Mouse (Mus musculus): ENCODE data around the gene Alx3. TPM values are rescaled to one million over a fixed set of nuclear protein-coding genes. Genes with fewer than 3 reads are reported as not detected.

Gene Alx3
- total RNA-seq (2021), result under 1 TPM; 0.33 to 0.47 TPM

DNA sequence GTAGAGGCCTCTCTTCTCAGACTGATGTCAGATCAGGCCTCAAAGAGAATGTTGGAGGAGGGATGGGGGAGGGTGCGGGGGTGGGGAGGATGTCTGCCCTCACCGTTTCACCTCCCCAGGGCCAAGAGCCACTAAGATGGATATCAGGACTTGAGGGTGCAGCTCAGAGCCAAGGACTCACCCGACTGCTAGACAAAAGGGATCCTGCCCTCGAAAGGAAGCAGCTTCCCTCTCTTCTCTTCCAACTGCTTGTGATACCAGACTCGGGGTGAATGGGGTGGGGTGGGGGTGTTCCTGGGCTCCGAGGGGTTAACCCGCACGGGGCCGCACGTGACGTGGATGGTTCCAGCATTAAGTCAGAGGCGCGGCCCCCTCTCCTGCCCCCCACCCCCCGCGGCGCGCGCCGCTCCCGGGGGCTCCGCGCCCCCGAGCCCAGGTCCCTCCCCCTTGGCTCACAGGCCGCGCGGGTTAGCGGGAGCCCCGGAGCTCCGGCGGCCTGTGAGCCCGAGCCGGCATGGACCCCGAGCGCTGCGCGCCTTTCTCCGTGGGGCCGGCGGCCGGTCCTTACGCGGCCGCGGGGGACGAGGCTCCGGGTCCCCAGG is at the start of gene Alx3:
Alx3 (plus strand) TSS at position 370 of the 602 bp plus-strand sequence.
- DNase-seq (ENCODE audit: extremely low spot score in 1 of 2, low spot score in 1 of 2), result no peak

DNA sequence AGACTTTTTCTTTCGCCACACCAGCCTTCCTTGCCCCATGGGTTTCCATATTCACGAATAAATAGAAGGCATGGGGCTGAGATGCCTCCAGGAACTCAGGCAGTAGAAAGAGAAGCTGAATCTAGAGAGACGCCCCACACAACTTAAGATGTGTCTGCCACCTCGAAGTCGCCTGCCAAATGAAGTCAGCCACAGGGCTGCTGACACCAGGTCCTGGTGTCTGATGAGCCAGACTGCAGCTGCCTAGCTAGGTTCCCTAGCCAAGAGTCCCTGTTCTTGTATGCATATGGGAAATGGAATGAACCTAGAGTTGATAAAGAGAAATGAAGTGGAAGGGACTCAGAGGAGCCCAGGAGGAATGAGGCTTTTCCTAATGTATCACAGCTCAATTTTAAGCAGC is 49.6 kb upstream of the Alx3 start:
- no peak for DNase-seq (ENCODE audit: extremely low spot score in 1 of 2, low spot score in 1 of 2)

DNA sequence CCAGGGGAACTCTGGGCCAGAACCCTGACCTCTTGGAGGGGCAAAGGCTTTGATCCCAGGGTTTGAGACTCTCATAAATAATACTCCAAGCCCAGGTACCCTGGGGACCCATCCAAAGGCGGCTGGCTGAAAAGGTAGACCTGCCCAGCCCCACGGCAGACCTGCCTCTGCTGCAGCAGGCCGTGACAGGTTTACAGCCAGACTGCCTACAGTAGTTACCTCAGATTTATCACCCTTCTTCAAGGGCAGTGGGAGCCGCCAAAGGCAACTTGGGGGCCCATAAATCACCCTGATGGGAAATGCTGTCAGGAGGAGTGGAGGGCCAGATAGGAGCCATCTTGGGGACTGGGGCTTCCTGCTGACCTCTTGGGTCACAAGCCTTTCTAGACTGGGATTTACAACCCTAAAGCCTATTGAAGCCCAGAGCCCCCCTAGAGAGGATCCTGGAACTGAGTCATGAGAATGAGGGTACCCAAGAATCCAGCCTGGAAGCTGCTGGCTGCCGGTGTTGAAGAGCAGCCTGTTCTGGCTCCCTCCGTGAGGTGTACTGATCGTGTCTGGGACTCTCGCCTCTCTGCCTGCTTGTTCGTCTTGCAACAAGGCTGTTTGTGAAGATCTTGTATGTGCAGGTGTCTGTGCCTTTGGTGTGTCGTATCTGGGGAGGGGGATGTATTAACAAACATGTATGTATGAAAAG is 49.0 kb upstream of the Alx3 start:
- DNase-seq (ENCODE audit: extremely low spot score in 1 of 2, low spot score in 1 of 2), result no peak

DNA sequence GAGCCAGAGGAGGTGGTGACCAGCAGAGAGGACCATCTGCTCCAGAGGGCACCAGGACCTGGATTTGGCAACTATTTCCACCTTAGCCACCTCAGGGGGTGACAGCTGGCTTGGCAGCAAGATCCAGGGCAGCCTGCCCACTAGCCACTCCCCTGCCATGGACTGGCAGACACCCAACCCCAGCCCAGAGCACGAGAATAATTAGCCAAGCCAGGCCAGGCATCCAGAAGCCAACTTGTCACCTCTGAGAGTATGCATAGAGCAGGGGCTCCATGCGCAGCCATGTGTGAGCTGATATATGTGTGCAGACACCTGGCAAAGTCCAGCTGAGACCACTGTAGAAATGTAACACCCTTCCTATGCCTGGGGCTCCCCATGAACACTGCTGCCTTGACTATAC is 47.9 kb upstream of the Alx3 start:
- no peak for DNase-seq (ENCODE audit: extremely low spot score in 1 of 2, low spot score in 1 of 2)

DNA sequence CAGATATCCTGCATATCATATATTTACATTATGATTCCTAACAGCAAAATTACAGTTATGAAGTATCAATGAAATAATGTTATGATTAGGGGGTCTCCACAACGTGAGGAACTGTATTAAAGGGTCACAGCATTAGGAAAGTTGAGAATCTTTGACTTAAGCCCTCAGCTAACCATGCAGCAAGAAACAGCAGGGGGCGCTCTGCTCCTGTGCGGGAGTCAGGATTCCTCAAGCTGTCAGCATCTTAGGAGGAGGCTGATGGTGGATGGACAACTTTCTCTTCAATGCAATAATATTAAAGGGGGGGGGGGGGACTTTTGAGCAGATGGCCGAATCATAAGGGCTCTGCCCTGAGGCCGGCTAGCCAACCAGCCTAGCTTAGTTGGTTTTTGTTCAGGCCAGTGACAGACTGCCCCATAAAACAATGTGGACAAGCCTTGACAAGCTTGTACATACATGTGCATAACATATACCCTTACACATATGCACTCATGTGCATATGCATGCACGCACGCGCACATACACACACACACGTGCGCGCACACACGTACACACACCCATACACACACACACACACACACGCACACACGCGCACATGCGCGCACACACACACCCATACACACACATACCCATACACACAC is 44.3 kb upstream of the Alx3 start:
- DNase-seq (ENCODE audit: extremely low spot score in 1 of 2, low spot score in 1 of 2), result peak; percentile 51 to 90

DNA sequence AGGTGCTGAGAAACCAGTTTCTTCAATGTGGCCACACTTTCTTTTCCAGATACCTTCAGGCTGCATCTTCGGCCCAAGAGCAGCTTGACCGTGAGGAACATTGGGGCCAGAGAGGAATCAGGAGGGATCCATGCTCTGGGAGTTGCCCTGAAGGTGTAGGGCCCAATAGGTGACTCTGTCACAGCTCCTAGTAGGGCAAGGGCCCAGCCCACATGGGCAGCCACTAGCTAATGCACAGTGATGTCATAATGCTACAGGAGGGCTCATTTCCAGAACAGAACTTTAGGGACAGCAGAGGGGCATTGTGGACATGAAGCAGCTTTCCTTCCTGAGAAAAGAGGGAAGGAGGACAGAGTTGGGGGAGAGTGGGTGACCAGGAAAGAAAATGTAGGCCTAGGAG is 40.0 kb upstream of the Alx3 start, which contains the start of gene Ubl4b:
Ubl4b (minus strand) TSS at position 232 of the 400 bp plus-strand sequence.
- DNase-seq (ENCODE audit: extremely low spot score in 1 of 2, low spot score in 1 of 2), result no peak

DNA sequence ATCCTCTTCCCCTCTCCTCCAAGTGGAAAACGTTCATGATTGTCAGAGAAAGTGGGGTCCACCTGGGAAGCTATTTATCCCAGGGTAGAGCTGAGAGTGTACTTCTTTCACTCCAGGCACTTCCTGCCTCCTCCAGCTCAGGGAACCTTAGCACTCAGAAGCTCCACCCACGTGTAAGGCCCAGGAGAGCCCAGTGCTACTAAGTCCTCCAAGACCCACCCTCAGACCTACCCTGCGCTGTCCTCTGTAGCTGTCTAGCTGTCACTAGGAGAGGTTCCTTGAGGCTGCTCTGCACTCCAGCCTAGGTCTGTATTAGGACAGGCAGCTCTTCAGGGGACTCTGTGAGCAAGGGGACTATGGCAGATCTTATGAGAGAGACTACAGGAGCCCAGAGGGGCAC is 36.1 kb upstream of the Alx3 start:
- DNase-seq (ENCODE audit: extremely low spot score in 1 of 2, low spot score in 1 of 2), result no peak

DNA sequence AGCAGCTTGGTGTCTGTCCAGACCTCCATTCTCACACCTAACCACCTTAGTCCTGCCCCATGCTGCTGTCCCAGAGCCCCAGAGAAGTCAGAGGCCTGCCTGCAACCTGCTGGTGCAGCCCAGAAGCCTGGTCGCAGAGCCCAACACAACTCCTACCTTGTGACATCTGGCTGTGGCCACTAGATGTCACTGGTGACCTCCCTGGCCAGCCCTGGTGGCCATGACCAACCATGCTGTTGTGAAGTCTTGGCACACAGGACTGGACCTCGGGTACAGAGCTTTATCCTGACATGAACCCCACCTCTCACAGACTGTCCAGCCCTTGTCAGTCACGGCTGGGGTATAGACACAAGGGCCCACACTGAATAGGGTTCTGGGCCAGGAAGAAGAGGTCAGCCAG is 35.6 kb upstream of the Alx3 start:
- DNase-seq (ENCODE audit: extremely low spot score in 1 of 2, low spot score in 1 of 2), result peak in 1 of 2 experiments; percentile 53

DNA sequence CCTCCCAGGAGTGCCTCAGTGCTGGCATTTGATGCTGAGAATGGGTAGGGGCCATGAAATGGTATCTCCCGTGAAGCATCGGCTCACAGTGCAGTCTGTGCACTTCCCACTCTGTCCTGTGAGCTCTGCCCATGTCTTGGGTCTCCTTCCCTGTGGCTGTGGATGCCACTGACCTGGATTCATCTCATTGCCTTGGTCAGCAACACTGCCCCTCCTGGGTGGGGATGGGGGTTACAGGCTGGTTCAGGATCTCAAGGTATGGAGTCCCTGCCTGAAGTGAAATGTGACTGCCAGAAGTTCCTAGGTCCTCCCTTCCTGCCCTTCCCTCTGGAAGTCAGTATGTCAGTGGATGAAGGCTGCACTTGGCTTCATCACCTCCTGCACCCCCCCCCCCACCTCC is 32.7 kb upstream of the Alx3 start:
- no peak for DNase-seq (ENCODE audit: extremely low spot score in 1 of 2, low spot score in 1 of 2)

DNA sequence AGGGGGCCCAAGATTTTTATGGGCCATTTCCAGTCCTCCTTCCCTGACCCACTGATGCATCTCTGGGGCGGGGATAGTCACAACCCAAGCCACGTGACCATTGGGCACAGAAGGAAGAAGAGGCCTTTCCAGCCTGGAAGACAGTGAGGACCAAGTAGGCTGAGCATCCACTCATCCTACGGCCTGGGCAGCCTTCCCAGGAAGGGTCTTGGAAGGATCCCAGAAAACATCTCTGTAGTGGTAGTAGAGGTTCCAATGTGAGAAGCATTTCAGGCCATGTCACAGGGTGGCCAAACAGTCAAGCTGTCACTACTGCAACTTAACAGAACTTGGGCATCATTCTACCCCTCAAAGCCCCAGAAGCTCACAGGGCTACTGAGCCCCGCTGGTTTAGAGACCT is 32.2 kb upstream of the Alx3 start:
- DNase-seq (ENCODE audit: extremely low spot score in 1 of 2, low spot score in 1 of 2), result no peak

DNA sequence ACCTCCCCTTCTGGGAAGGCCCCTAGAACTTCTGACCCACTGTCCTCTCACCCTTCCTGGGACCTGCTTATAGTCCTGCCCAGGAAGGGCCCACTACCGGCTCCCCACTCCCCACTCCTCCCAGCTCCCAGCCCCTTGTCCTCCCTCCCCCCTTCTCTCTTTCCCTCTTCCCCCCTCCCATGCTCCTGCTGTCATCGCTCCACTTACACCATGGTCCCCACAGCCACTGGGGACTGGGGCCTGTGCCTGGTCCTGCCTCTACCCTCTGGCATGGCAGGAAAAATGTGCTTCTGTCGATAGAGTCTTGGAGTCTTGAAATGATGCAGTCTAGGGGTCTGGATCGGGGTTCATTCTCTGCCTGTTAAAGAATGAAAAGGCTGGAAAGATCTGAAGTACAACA is 31.0 kb upstream of the Alx3 start:
- DNase-seq (ENCODE audit: extremely low spot score in 1 of 2, low spot score in 1 of 2), result no peak

DNA sequence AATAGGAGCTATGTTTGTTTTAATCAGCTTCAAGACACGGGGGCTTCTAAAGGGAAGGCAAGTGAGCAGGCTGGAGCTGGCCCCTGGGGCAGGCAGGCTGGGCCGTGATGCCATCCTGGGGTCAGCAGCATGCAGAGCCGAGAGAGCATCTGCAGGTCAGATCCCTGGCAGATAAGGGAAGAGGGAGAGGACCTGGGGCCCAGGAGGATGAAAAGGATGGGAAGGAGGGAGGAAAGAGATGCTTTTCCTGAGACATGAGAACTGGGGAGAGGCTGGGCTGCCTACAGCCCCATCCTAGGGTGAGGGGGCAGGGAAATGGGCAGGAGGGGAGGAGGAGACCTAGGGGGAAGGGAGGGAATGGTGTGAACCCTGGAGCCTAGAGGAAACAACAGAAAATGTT is 29.5 kb upstream of the Alx3 start:
- DNase-seq (ENCODE audit: extremely low spot score in 1 of 2, low spot score in 1 of 2), result no peak

DNA sequence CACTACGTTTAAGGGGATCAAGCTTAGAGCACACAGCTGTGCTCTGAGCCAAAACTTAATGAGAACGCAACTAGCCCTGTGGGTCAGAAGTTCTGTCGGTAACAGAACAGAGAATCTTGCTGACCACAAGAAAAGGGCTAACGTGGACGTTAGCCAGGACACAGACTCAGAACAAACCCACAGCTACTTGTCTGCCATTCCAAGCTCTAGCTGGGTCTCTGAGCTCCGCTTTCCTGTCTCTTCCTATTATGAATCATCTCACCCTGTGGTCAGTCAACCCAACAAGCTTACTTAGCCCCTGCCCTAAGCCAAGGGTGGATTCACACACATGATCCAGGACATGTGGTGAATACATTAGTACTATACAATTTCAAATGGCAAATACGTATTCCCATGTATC is 27.1 kb upstream of the Alx3 start:
- DNase-seq (ENCODE audit: extremely low spot score in 1 of 2, low spot score in 1 of 2), result no peak

DNA sequence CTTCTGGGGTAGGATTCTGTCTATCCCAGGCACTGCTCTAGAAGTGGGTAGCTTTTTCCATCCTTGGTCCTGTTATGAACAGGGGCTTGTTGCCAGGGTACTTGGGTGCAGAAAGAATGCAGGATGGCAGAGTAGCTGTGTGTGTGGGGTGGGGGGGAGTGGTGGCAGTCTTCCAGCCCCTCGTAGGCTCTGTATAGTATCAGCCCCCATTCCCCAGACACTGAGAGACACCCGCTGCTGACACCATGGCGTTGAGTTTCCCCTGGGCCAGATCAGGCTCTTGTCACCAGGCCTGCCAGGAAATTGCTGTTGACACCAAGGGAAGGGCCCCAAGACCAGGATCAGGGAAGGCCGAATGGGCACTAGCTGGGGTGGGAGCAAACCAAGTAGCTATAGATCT is 26.1 kb upstream of the Alx3 start:
- DNase-seq (ENCODE audit: extremely low spot score in 1 of 2, low spot score in 1 of 2), result no peak

DNA sequence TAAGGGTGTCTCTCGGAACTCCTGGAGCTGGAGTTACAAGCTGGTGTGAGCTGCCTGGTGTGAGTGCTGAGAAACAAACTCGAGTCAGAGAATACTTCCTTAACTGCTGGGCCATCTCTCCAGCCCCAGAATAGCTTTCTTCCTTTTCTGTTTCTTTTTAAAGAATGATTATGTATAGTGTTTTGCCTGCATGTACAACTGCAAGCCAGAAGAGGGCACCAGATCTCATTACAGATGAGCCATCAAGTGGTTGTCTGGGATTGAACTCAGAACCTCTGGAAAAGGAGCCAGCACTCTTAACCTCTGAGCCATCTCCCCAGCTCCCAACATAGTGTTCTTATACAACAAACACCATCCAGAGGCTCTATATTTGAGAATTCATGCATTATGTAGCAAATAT is 23.6 kb upstream of the Alx3 start:
- no peak for DNase-seq (ENCODE audit: extremely low spot score in 1 of 2, low spot score in 1 of 2)

DNA sequence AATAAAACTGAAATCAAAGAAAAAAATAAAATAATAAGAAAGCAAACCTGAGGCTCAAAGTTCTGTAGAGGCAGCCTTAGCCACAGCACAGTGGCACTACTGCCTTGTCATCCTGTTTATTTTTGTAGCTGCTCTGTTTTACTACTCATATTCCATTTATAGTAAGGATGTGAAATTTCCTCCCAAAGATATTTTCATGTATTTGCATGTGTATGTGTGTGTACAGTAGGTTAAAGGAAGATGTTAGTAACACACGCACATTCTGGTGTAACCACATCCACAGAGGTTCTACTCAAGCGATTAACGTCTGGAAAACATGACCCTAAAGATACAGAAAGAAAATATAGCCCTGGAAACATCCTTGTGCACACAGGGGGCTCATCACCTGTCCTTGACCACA is 18.0 kb upstream of the Alx3 start:
- DNase-seq (ENCODE audit: extremely low spot score in 1 of 2, low spot score in 1 of 2), result no peak

DNA sequence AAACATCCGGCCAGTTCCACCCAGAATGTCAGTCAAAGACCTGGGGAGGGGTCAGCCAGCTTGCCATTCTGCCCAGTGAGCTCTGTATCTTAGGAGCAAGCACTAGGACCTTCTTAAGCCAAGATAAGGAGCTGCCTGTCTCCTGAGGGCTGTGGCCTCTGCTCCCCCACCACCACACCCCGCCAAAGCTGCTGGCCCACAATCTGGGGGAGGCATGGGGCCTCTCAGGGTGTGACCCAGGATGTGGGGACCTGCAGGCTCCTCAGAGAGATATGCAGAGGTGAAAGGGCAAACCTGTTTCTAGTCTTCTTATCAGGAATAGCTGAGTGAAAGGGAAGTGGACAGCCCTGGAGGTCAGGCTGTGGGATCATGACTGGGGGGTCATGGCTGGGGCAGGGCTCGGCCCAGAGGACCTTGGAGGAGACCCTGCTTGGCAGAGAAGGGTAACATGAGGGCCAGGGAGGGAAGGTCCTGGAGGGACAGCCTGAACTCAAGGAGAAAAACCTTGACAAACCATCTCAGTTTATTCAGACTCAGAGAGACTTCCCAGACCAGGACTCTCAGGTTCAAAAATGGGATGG is 16.9 kb upstream of the Alx3 start:
- DNase-seq (ENCODE audit: extremely low spot score in 1 of 2, low spot score in 1 of 2), result no peak

DNA sequence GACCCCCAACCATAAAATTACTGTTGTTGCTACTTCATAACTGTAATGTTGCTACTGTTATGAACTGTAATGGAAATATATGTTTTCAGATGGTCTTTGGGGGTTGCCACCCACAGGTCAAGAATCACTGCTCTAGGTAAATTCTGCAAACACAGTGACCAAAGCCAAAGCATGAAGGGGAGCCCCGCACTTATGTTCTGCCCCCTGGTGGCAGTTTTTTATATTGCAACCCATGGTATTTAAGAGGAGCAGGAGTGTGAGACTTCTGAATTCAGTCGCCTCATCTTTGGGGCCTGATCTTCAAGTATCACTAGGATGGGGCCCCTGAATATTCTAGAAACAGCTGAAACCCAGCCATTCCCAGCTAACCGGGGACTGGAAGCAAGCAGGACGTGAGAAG is 15.4 kb upstream of the Alx3 start:
- DNase-seq (ENCODE audit: extremely low spot score in 1 of 2, low spot score in 1 of 2), result peak; percentile 63 to 87

DNA sequence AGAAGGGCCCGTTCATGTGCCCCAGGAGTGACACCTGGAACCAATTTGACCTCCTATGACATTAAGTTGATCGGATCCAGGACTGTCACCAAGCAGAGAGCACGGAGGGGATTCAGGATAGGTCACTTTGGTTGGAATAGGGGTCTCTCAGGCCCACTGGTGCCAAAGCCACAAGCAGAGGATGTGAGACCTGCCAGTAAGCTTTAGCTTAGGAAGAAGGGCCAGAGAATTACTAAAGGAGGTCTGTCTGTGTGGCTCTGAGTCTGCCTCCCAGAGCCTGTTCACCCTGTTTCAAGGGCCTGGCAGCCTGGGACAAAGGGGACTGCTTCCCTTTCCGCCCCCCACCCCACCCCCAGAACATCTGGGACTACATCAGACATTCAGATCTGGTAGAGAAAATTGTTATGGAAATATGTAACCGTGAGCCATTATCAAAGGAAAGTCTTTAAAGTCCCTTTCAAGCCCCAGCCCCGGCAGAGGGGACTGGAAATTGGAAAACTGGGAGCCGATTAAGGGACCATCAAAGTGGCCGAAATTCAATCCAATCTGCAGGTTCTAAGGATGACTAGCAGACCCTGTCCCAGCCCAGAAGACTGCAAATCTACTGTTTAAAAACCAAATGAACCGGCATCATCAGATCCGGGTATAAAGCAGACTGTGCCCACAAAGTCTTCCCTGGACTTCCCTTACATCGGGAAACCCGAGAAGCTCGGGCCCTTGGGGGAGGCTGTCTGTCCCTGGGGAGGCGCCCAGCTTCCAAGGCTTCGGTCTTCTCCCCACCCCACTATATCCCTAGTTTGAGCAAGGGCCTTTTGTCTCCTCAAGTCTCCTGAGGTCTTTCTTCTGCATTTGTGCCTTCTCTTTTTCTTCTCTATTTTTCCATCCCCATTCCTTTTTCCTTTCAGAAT is 13.5 kb upstream of the Alx3 start:
- no peak for DNase-seq (ENCODE audit: extremely low spot score in 1 of 2, low spot score in 1 of 2)

DNA sequence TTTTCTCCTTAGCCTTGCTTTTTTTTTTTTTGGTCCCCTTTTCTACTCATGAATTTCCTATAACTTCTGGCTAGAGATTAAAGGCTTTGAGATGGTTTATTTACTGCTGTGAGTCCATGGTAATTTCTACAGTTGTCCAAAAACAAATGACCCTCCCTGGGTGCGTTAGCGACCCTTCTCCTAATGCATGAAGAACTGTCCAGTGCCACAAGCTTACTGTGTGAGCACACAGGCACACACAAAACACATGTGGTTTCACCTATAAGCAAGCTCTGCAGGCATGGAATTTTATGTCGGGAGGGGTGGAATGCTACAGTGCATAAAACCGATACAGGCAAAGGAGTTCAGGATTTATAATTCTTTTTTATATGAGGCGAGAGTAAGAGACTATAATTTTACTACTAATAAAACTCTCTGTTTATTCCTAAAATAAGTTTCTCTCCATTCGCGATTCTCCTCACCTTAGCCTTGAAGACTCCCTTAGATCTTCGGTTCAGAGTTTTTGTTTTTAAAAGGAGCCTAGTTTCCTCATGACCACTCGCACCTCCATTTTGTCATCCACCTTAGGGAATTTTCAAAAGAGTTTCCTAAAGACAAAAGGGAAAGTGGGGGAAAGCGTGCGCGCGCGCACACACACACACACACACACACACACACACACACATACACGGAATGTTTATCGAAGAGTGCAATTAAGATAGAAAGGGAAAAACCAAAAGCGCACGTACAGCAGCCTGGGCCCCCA is 12.5 kb upstream of the Alx3 start:
- no peak for DNase-seq (ENCODE audit: extremely low spot score in 1 of 2, low spot score in 1 of 2)

Measured in layer of hippocampus, postnatal 25 days (tissue).